Mouse (Mus musculus) forebrain, postnatal 0 days (tissue): ENCODE measurements at regions not wholly inside any gene's neighbourhood (a gene's known extent, or its start where the extent isn't known, plus 50 kb on each side); places are given as distances from the start of the nearest gene placed in this dataset.
A peak's percentile ranks its signal among the peaks of the same experiment; 100 is the strongest.
"Not testable (repeated sequence)": the region's sequence is repeated elsewhere in the genome, so short reads cannot be mapped to it uniquely, and the experiment has no call there.

Experiments used
- ATAC-seq: fragments of 200-750 bp; cut with Nextera tagmentation; 2 replicates; pipeline ENCODE4 v1.8.0; 2017; ENCODE audit warnings: mild to moderate bottlenecking, moderate library complexity
- DNase-seq: peaks from one replicate; pipeline ENCODE4 v3.0.0-alpha.2; 2015
- H3K27ac ChIP-seq: fragments of 300-500 bp; sonication (generic); 2 replicates; pipeline ENCODE4 v1.5.1; 2014; ENCODE audit warnings: low read depth, mild to moderate bottlenecking, antibody characterized with exemption, low read length, moderate library complexity, mixed read lengths
- H3K27me3 ChIP-seq: fragments of 300-500 bp; sonication (generic); 2 replicates; pipeline ENCODE4 v1.6.1; 2014; ENCODE audit warnings: mild to moderate bottlenecking, low read length, mixed read lengths; ENCODE audit not compliant: insufficient read depth
- H3K36me3 ChIP-seq: fragments of 300-500 bp; sonication (generic); 2 replicates; pipeline ENCODE4 v1.6.1; 2014; ENCODE audit warnings: mild to moderate bottlenecking, moderate library complexity; ENCODE audit not compliant: insufficient read depth
- H3K4me1 ChIP-seq: fragments of 300-500 bp; sonication (generic); 2 replicates; pipeline ENCODE4 v1.6.1; 2014; ENCODE audit warnings: antibody characterized with exemption; ENCODE audit not compliant: insufficient read depth
- H3K4me2 ChIP-seq: fragments of 300-500 bp; sonication (generic); 2 replicates; pipeline ENCODE4 v1.6.1; 2014; ENCODE audit warnings: low read depth, mild to moderate bottlenecking, moderate library complexity
- H3K4me3 ChIP-seq: fragments of 300-500 bp; sonication (generic); 2 replicates; pipeline ENCODE4 v1.5.1; 2014; ENCODE audit warnings: low read depth, low read length, mixed read lengths
- H3K9ac ChIP-seq: fragments of 300-500 bp; sonication (generic); 2 replicates; pipeline ENCODE4 v1.6.1; 2014; ENCODE audit warnings: mild to moderate bottlenecking
- H3K9me3 ChIP-seq: fragments of 300-500 bp; sonication (generic); 2 replicates; pipeline ENCODE4 v1.6.1; 2016; ENCODE audit warnings: low read length
- CTCF ChIP-seq: sonication (generic); IDR thresholded peaks from 2 replicates; pipeline ENCODE4 v1.5.1; 2016; ENCODE audit warnings: antibody characterized with exemption, control low read depth, low read depth
- WGBS: fragments of 180-500 bp; shearing (Covaris S2); extraction: QIAGEN DNeasy Blood & Tissue Kit; methylation state at CpG from one replicate; pipeline ENCODE4 v1.1.7; 2014; 5-methylcytosine and 5-hydroxymethylcytosine counted together

- Histone ChIP-seq H3K4me2 (no peak overlapping the region), H3K27me3 (no peaks in the 10 kb centered on the region), H3K4me3 (no peak overlapping the region), H3K36me3 (no peaks in the 10 kb centered on the region), H3K4me1 (no peaks in the 10 kb centered on the region), H3K27ac (no peak overlapping the region), H3K9me3 (no peaks in the 10 kb centered on the region), H3K9ac (no peak overlapping the region)
- TF ChIP-seq CTCF = no peak
- WGBS = 67% methylated on average over 7 of the region's 7 CpGs
- ATAC-seq = no peak
- DNase-seq = no peak
Observed at GRCm38 (mm10) chr6:9820311-9821243, 872.3 kb downstream of the Nxph1 start.

GRCm38 (mm10) chr6:9834884-9835476 is 886.7 kb downstream of the Nxph1 start:
- H3K27me3 ChIP-seq = no peaks in the 10 kb centered on the region
- no peaks in the 10 kb centered on the region for H3K4me1 ChIP-seq
- no peaks in the 10 kb centered on the region for H3K36me3 ChIP-seq
- H3K4me2 ChIP-seq = no peak overlapping the region
- TF ChIP-seq CTCF = no peak
- 0 out of 2 replicates have a peak overlapping the region, but pooled peaks have one; percentile 4 for H3K27ac ChIP-seq
- no peak overlapping the region for H3K9ac ChIP-seq
- DNase-seq = peak; percentile 14
- no peak overlapping the region for H3K4me3 ChIP-seq
- peak; percentile 73 for ATAC-seq
- WGBS = 12% methylated on average over 5 of the region's 5 CpGs
- H3K9me3 ChIP-seq = no peaks in the 10 kb centered on the region

DNA sequence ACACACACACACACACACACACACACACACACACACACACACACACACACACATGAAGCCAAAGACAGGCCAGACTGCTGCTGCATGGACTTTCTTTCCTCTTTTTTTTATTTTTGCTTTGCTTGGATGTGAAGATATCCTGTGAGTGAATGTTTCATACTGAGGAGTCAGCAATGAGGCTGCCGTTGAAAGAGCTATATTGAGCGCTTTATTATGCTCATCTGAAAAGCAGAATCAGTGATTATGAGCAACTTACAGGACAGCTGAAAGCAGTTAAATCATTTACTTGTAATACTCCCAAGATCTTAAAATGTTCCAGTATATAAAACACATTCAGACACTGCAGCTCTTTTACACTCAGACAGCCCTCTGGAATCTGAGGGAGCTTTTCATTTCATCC is 894.2 kb downstream of the Nxph1 start:
- ATAC-seq = peak; percentile 55
- peak; percentile 5 for DNase-seq

GRCm38 (mm10) chr6:9889853-9890252 is 941.6 kb downstream of the Nxph1 start:
- peak; percentile 100 for ATAC-seq
- not testable (repeated sequence) for DNase-seq, H3K36me3 ChIP-seq, H3K9me3 ChIP-seq, H3K4me2 ChIP-seq, H3K4me3 ChIP-seq, H3K27me3 ChIP-seq, H3K9ac ChIP-seq, H3K27ac ChIP-seq, H3K4me1 ChIP-seq
- WGBS = 91% methylated on average over 8 of the region's 8 CpGs

More for the DNA sequence above, 894.2 kb downstream of the Nxph1 start:
- Histone ChIP-seq H3K9ac (no peak overlapping the region), H3K4me1 (no peaks in the 10 kb centered on the region), H3K9me3 (no peaks in the 10 kb centered on the region), H3K27me3 (no peaks in the 10 kb centered on the region), H3K27ac (no peak overlapping the region), H3K4me3 (no peak overlapping the region), H3K4me2 (no peak overlapping the region), H3K36me3 (no peaks in the 10 kb centered on the region)
- 54% methylated on average over 2 of the region's 2 CpGs for WGBS
- no peak for TF ChIP-seq CTCF
